In genomic region chr3:52045221-52045641, GRCm38 (mm10) we compare ENCODE assay signal across 8 mouse cellular contexts. TPM values are rescaled to one million over a fixed set of nuclear protein-coding genes. Genes with fewer than 3 reads are reported as not detected.
DNase-seq lines count a peak whose midpoint lies in the region; ATAC-seq and TF ChIP-seq lines count a peak whose summit lies in the region.

No protein-coding gene starts in this region.

- no peak overlapping the region for H3K4me3 ChIP-seq in kidney, adult 2 months (ENCODE audit: insufficient read depth, low read depth, low read length)
- peak overlapping the region in 1 of 2 experiments; percentile 38; a peak in 1 of 4 replicates for H3K4me3 ChIP-seq in heart, embryonic 14.5 days (ENCODE audit: control insufficient read depth in 1 of 2, insufficient read depth in 1 of 2, low read depth in 1 of 2, low read length in 2 of 2)
- no peak overlapping the region for H3K4me3 ChIP-seq in neural tube, embryonic 12.5 days

- peak; percentile 7 for DNase-seq in kidney, adult 2 months
- no peak for DNase-seq in kidney, adult 11 months
- peak; percentile 69 for DNase-seq in cerebellum, adult 9-11 months
- DNase-seq in kidney, postnatal 4 days: peak; percentile 63 to 64
- DNase-seq in frontal cortex, postnatal 14 days (ENCODE audit: low spot score in 2 of 2): no peak
- no peak for DNase-seq in ovary, postnatal 10 days (ENCODE audit: low spot score)

- H3K4me1 ChIP-seq in kidney, adult 2 months (ENCODE audit: control insufficient read depth, insufficient read depth, low read length): peaks cover 7% of the 10 kb centered on the region; the same call in 1 of the 2 replicates
- peaks cover 28 to 43% of the 10 kb centered on the region in 2 experiments for H3K4me1 ChIP-seq in heart, embryonic 14.5 days (ENCODE audit: control insufficient read depth in 2 of 2, insufficient read depth in 2 of 2, low read length in 2 of 2)
- H3K4me1 ChIP-seq in neural tube, embryonic 12.5 days: peaks cover 48% of the 10 kb centered on the region

- TF ChIP-seq CTCF in kidney, adult 2 months (conservative IDR thresholded peaks at IDR 0.05; ENCODE audit: insufficient read depth, insufficient read length, low read depth, low read length): no peak

- peak overlapping the region; percentile 70 for H3K27ac ChIP-seq in kidney, adult 2 months (ENCODE audit: insufficient read depth, low read depth, low read length)
- peak overlapping the region; percentile 92 to 94 for H3K27ac ChIP-seq in heart, embryonic 14.5 days (replicated peaks in 1 of 2; ENCODE audit: control insufficient read depth in 1 of 2, insufficient read depth in 1 of 2, low read depth in 2 of 2, low read length in 2 of 2)
- H3K27ac ChIP-seq in neural tube, embryonic 12.5 days: peak overlapping the region; percentile 50; the same call in 1 of the 2 replicates

- no peak for TF ChIP-seq POLR2A in kidney, adult 2 months (IDR thresholded peaks at IDR 0.05; ENCODE audit: low read depth, low read length)

- no peaks in the 10 kb centered on the region for H3K36me3 ChIP-seq in kidney, adult 2 months (ENCODE audit: control insufficient read depth, insufficient read depth, low read length)
- no peaks in the 10 kb centered on the region for H3K36me3 ChIP-seq in heart, embryonic 14.5 days (ENCODE audit: control insufficient read depth, insufficient read depth, low read length)
- no peaks in the 10 kb centered on the region for H3K36me3 ChIP-seq in neural tube, embryonic 12.5 days

- WGBS in kidney, adult 2 months: 37% methylated on average over 6 of the region's 6 CpGs
- 17% methylated on average over 6 of the region's 6 CpGs for WGBS in heart, embryonic 14.5 days
- 7% methylated on average over 6 of the region's 6 CpGs for WGBS in neural tube, embryonic 12.5 days

- H3K27me3 ChIP-seq in kidney, adult 2 months (replicated peaks; ENCODE audit: control insufficient read depth, insufficient read depth, low read length): no peaks in the 10 kb centered on the region
- no peaks in the 10 kb centered on the region for H3K27me3 ChIP-seq in heart, embryonic 14.5 days (ENCODE audit: control insufficient read depth, insufficient read depth, low read length)
- no peaks in the 10 kb centered on the region for H3K27me3 ChIP-seq in neural tube, embryonic 12.5 days (replicated peaks)

- no peaks in the 10 kb centered on the region for H3K9me3 ChIP-seq in heart, embryonic 14.5 days (ENCODE audit: control insufficient read depth, low read length)
- no peaks in the 10 kb centered on the region for H3K9me3 ChIP-seq in neural tube, embryonic 12.5 days

- ATAC-seq in heart, embryonic 14.5 days (ENCODE audit: insufficient number of reproducible peaks, insufficient read depth, low FRiP score, low read depth): no peak
- peak; percentile 16; the same call in 1 of the 2 replicates for ATAC-seq in neural tube, embryonic 12.5 days (ENCODE audit: low FRiP score, low read depth)

- H3K4me2 ChIP-seq in heart, embryonic 14.5 days (ENCODE audit: low read length): peak overlapping the region; percentile 81
- peak overlapping the region; percentile 60 for H3K4me2 ChIP-seq in neural tube, embryonic 12.5 days (replicated peaks)

- peak overlapping the region; percentile 71 for H3K9ac ChIP-seq in heart, embryonic 14.5 days (ENCODE audit: low read length)
- H3K9ac ChIP-seq in neural tube, embryonic 12.5 days: peak overlapping the region; percentile 49

RNA-seq across cellular contexts. Expression of gene Maml3, which starts 59.6 kb away (rescaled TPM):
- polyA plus RNA-seq in kidney, adult 2 months (2012; rRNA removed): 3.6 and 3.7 TPM in 2 replicates
- 2.8 and 2.9 TPM in 2 replicates for polyA plus RNA-seq in heart, embryonic 14.5 days (2014; fragmentation: Nextera tagmentation; extraction: Ambion mirVana)
- 9.2 and 9.4 TPM in 2 replicates for polyA plus RNA-seq in neural tube, embryonic 12.5 days (2016; fragmentation: Nextera tagmentation; extraction: Ambion mirVana)

Comparison
In these comparisons a context has a peak if more than half of its experiments do, and no peak if none do; other contexts are left out.
1. DNase-seq: peak in kidney, adult 2 months (single experiment), cerebellum, adult 9-11 months (single experiment) and kidney, postnatal 4 days (2 of 2); none in kidney, adult 11 months (single experiment), frontal cortex, postnatal 14 days (0 of 2) and ovary, postnatal 10 days (single experiment).
2. Peak in every context shown above with its lines, with median percentiles within 50 percentile points of each other: H3K27ac ChIP-seq.